Mouse (Mus musculus) lung, postnatal 14 days (tissue): ENCODE measurements around the gene Ulk4.
A peak's percentile ranks its signal among the peaks of the same experiment; 100 is the strongest.
"Not testable (repeated sequence)": the region's sequence is repeated elsewhere in the genome, so short reads cannot be mapped to it uniquely, and the experiment has no call there.

Experiments
- DNase-seq: peaks from one replicate; pipeline ENCODE4 v3.0.0; 2021

The Ulk4 gene

GRCm38 (mm10) chr9:121247956-121248775, 28.8 kb downstream of the Ulk4 start:
- DNase-seq = peak; percentile 93

GRCm38 (mm10) chr9:121247047-121247446, 29.9 kb downstream of the Ulk4 start:
- DNase-seq = no peak

DNA sequence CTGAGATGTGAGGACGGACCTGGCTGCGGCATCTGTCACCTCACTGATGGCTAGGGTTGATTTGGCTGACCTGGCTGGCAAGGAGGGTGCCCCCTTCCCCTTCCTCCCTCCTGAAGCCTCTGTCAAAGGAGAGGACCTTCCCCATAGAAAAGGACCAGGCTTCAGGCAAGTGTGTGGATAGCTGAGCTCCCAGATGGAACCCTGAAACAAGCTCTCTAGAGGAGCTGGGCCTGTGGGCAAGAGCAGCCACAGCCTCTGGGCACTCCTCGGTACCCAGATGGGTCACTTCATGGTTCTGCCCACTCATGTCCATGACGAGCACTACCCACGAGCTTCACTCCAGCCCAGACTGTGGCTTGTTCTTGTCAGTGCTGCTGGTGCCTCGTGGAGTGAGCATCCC, 34.7 kb downstream of the Ulk4 start:
- DNase-seq = no peak

DNA sequence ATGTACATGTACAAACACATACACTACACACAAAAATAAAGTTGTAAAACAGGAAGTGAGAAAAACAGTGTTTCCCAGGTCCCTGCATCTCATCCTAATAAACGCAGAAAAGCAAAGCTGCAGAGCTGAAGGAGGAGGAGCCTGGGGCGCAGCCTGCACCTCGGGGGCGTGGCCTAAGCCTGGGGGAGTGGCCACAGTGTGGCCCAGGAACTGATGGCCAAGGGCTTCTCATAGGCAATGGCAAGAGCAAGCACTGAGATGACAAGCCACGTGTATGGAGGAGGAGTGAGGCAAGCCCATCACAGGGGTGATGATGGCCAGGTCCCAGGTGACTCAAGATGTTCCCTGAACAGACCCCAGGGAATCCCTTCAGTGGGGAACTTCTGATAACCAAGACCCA, 35.2 kb downstream of the Ulk4 start:
- no peak for DNase-seq

DNA sequence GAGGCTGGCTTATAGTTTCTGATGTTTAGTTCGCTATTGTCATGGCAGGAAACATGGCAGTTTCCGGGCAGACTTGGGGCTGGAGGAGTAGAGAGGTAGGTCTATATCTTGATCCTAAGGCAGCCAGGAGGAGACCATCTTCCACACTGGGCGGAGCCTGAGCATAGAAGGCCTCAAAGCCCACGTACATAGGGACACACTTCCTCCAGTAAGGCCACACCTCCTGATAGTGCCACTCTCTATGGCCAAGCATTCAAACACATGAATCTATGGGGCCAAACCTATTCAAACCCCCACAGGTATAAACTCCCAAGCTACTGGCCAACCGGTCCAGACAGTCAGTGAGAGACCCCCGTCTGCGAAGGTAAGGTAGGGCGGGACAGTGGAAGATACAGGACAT, 35.6 kb downstream of the Ulk4 start:
- no peak for DNase-seq

DNA sequence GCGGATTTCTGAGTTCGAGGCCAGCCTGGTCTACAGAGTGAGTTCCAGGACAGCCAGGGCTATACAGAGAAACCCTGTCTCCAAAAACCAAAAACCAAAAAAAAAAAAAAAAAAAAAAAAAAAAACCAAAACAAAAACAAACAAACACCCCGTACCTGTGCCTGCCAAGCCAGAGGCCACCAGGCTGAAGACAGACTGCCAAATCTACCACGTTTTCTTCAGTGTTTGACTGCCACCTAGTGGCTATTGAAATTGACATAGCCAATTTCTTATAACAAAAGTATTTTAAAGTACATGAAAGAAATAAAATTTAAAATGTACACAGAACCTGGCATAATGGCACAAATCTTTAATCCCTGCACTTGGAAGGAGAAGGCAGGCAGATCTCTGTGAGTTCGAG, 36.8 kb downstream of the Ulk4 start:
- peak; percentile 55 for DNase-seq

- DNase-seq = no peak
These were observed 37.4 kb downstream of the Ulk4 start for GRCm38 (mm10) chr9:121239571-121239970.

GRCm38 (mm10) chr9:121218636-121219035, 58.4 kb downstream of the Ulk4 start:
- no peak for DNase-seq

- no peak for DNase-seq
These were observed 58.8 kb downstream of the Ulk4 start for GRCm38 (mm10) chr9:121218230-121218629.

DNA sequence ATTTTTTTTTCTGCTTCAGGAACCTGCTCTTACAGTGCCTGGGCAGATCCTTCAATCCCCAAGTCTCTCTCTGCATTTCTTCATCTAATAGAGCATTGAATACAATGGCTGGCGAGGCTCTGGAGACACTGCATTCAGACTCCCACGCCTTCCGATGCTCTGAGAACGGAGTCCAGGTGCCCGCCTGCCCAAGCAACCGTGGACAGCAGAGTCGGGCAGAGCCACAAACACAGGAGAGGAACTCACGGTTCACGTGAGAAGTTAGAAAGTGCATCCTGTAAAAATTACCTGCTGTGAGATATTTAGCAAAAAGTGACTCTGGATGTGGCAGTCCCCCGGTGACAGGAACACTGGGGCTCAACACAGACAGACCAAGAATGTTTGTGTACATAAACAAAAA, 59.3 kb downstream of the Ulk4 start:
- DNase-seq = no peak

- no peak for DNase-seq
These were observed 60.3 kb downstream of the Ulk4 start for GRCm38 (mm10) chr9:121216536-121217320.

GRCm38 (mm10) chr9:121215349-121216000, 61.5 kb downstream of the Ulk4 start:
- DNase-seq = peak; percentile 72

GRCm38 (mm10) chr9:121212322-121212721, 64.7 kb downstream of the Ulk4 start:
- DNase-seq = no peak

GRCm38 (mm10) chr9:121205046-121205445, 72.0 kb downstream of the Ulk4 start:
- DNase-seq = no peak

DNA sequence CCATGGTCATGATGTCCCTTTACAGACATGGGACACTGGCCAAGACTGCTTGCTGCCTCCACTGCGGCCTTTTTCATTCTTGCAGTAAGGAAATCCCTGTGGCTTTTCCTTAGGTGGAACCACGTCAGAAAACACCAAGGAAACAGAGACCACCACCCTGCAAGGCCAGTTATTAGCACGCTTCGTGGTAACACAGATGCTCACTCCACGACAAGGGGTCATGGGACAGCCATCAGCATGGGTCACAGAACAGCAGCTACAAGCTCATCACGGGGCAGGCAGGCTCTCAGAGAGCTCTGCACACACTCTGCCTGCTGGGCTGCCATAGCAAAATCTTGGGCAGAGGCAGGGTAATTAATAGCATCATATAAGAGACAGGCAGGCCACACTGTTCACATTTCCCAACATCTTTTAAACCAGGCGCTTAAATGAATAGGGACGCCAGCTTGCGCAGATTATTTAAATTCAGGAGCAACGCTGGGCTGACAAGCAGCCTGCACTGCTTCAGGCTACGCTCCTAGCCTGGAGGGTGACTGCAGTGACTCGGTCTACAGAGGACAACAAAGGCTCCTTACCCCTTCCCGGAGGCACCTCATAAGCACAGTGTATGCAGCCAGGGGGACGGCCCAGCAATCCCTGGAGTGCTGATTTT, 72.7 kb downstream of the Ulk4 start:
- no peak for DNase-seq

DNA sequence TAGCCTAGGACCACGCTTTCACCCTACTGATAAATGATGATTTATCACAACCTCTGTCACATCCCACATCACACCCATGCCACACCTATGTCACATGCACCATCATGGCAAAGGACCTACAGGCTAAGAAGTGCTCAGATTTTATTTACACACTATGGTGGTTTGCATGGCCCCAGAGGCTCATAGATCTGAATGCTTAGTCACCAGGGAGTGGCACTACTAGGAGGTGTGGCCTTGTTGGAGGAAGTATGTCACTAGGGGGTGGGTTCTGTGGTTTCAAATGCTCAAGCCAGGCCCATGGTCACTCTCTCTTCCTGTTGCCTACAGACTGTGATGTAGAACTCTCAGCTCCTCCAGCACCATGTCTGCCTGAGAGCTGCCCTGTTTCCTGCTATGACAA, 73.3 kb downstream of the Ulk4 start:
- no peak for DNase-seq

- not testable (repeated sequence) for DNase-seq
These were observed 77.8 kb downstream of the Ulk4 start for GRCm38 (mm10) chr9:121199146-121199685.

GRCm38 (mm10) chr9:121196473-121196872, 80.5 kb downstream of the Ulk4 start:
- DNase-seq = no peak

GRCm38 (mm10) chr9:121195106-121195505, 81.9 kb downstream of the Ulk4 start:
- no peak for DNase-seq

- DNase-seq = no peak
These were observed 84.2 kb downstream of the Ulk4 start for GRCm38 (mm10) chr9:121192601-121193370.

DNA sequence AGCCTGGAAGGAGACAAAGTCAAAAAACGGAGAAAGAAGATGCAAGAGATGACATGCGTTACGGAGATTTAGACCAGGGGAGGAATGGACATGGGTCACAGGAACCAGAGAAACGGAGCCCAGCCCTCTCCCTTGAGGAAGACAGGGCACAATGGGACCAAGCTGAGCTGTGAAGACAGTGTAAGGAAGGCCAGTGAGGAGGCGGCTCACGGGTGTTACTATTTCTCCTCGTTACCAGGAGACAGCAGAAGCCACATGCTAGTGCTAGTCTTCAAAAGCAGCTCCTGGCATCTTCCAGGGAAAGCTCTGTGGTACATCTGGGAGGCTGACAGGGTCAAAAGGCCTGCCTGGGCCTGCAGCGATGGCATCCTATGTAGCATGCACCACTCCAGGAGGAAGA, 89.2 kb downstream of the Ulk4 start:
- no peak for DNase-seq

DNA sequence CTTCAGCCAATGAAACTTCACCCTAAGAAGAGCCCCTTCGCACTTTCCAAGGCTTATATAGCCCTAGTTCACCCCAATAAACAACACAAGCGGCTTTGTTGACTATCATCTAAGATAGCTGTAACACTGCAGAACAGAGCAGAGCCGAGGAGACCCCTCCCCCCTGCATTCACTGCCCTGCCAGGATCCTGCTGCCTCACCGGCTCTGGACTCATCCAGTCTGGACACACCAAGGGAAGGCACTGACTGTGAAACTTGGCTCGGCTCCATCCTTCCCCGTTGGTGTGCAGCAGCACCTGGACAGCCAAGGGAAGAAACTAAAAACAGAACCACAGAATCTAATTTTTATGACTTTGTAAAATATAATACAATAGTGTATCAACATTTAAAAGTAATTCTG, 91.2 kb downstream of the Ulk4 start:
- no peak for DNase-seq
